Mouse (Mus musculus): ENCODE data around the gene Samd13. TPM values are rescaled to one million over a fixed set of nuclear protein-coding genes. Genes with fewer than 3 reads are reported as not detected.

Samd13 gene
- polyA plus RNA-seq, 1 experiment from 2014 or later: 1.3 TPM

GRCm38 (mm10) chr3:146618357-146618756, 67.0 kb downstream of the Samd13 start:
- Histone ChIP-seq H3K27me3 (ENCODE audit: control insufficient read depth, insufficient read depth, low read length) (no peaks in the 10 kb centered on the region), H3K4me1 (ENCODE audit: control insufficient read depth, insufficient read depth, low read length) (no peaks in the 10 kb centered on the region), H3K27ac (replicated peaks; ENCODE audit: low read depth, low read length) (no peak overlapping the region), H3K4me3 (ENCODE audit: low read depth, low read length) (no peak overlapping the region), H3K9ac (ENCODE audit: low read length) (no peak overlapping the region), H3K36me3 (ENCODE audit: control insufficient read depth, insufficient read depth, low read length) (no peaks in the 10 kb centered on the region), H3K4me2 (ENCODE audit: low read depth, severe bottlenecking) (no peak overlapping the region), H3K9me3 (ENCODE audit: control insufficient read depth, low read length) (no peaks in the 10 kb centered on the region)
- ATAC-seq (ENCODE audit: insufficient number of reproducible peaks, low FRiP score, low TSS enrichment, low read depth) (no peak), DNase-seq (ENCODE audit: low spot score) (no peak)
- WGBS: 80% methylated on average over 4 of the region's 4 CpGs

- no peak for DNase-seq (ENCODE audit: low spot score)
These were observed 67.4 kb downstream of the Samd13 start for GRCm38 (mm10) chr3:146617946-146618345.

GRCm38 (mm10) chr3:146616533-146617283, 68.7 kb downstream of the Samd13 start:
- Histone ChIP-seq H3K4me3 (ENCODE audit: low read depth, low read length) (no peak overlapping the region), H3K4me2 (ENCODE audit: low read depth, severe bottlenecking) (no peak overlapping the region), H3K27ac (replicated peaks; ENCODE audit: low read depth, low read length) (no peak overlapping the region), H3K9me3 (ENCODE audit: control insufficient read depth, low read length) (no peaks in the 10 kb centered on the region), H3K4me1 (ENCODE audit: control insufficient read depth, insufficient read depth, low read length) (no peaks in the 10 kb centered on the region), H3K36me3 (ENCODE audit: control insufficient read depth, insufficient read depth, low read length) (no peaks in the 10 kb centered on the region), H3K9ac (ENCODE audit: low read length) (no peak overlapping the region), H3K27me3 (ENCODE audit: control insufficient read depth, insufficient read depth, low read length) (no peaks in the 10 kb centered on the region)
- no peak for ATAC-seq (ENCODE audit: insufficient number of reproducible peaks, low FRiP score, low TSS enrichment, low read depth)
- WGBS: 82% methylated on average over 5 of the region's 5 CpGs
- no peak for DNase-seq (ENCODE audit: low spot score)

More at GRCm38 (mm10) chr3:146617946-146618345, 67.4 kb downstream of the Samd13 start:
- Histone ChIP-seq H3K9me3 (ENCODE audit: control insufficient read depth, low read length) (no peaks in the 10 kb centered on the region), H3K27ac (replicated peaks; ENCODE audit: low read depth, low read length) (no peak overlapping the region), H3K4me2 (ENCODE audit: low read depth, severe bottlenecking) (no peak overlapping the region), H3K27me3 (ENCODE audit: control insufficient read depth, insufficient read depth, low read length) (no peaks in the 10 kb centered on the region), H3K4me3 (ENCODE audit: low read depth, low read length) (no peak overlapping the region), H3K9ac (ENCODE audit: low read length) (no peak overlapping the region), H3K36me3 (ENCODE audit: control insufficient read depth, insufficient read depth, low read length) (no peaks in the 10 kb centered on the region), H3K4me1 (ENCODE audit: control insufficient read depth, insufficient read depth, low read length) (no peaks in the 10 kb centered on the region)
- ATAC-seq (ENCODE audit: insufficient number of reproducible peaks, low FRiP score, low TSS enrichment, low read depth): no peak

- Histone ChIP-seq H3K4me2 (ENCODE audit: low read depth, severe bottlenecking) (no peak within 1 kb of the TSS), H3K36me3 (ENCODE audit: control insufficient read depth, insufficient read depth, low read length) (no peaks in the 10 kb centered on the region), H3K27ac (replicated peaks; ENCODE audit: low read depth, low read length) (no peak within 1 kb of the TSS), H3K9ac (ENCODE audit: low read length) (no peak within 1 kb of the TSS), H3K9me3 (ENCODE audit: control insufficient read depth, low read length) (no peaks in the 10 kb centered on the region), H3K4me1 (ENCODE audit: control insufficient read depth, insufficient read depth, low read length) (no peaks in the 10 kb centered on the region), H3K27me3 (ENCODE audit: control insufficient read depth, insufficient read depth, low read length) (no peaks in the 10 kb centered on the region), H3K4me3 (ENCODE audit: low read depth, low read length) (no peak within 1 kb of the TSS)
- DNase-seq (ENCODE audit: low spot score) (no peak), ATAC-seq (ENCODE audit: insufficient number of reproducible peaks, low FRiP score, low TSS enrichment, low read depth) (no peak)
- WGBS: 94% methylated on average over 4 of the region's 4 CpGs
These were observed 69.9 kb downstream of the Samd13 start, which contains the start of gene Dnase2b for GRCm38 (mm10) chr3:146615496-146615895. Gene Dnase2b (minus strand): TSS chr3:146615596.

GRCm38 (mm10) chr3:146611821-146612220, 73.6 kb downstream of the Samd13 start:
- Histone ChIP-seq H3K27ac (replicated peaks; ENCODE audit: low read depth, low read length) (no peak overlapping the region), H3K4me3 (ENCODE audit: low read depth, low read length) (no peak overlapping the region), H3K4me1 (ENCODE audit: control insufficient read depth, insufficient read depth, low read length) (no peaks in the 10 kb centered on the region), H3K4me2 (ENCODE audit: low read depth, severe bottlenecking) (no peak overlapping the region), H3K36me3 (ENCODE audit: control insufficient read depth, insufficient read depth, low read length) (no peaks in the 10 kb centered on the region), H3K27me3 (ENCODE audit: control insufficient read depth, insufficient read depth, low read length) (no peaks in the 10 kb centered on the region), H3K9me3 (ENCODE audit: control insufficient read depth, low read length) (no peaks in the 10 kb centered on the region), H3K9ac (ENCODE audit: low read length) (no peak overlapping the region)
- no peak for DNase-seq (ENCODE audit: low spot score)
- ATAC-seq (ENCODE audit: insufficient number of reproducible peaks, low FRiP score, low TSS enrichment, low read depth): no peak
- 84% methylated on average over 4 of the region's 4 CpGs for WGBS

GRCm38 (mm10) chr3:146611261-146611660, 74.1 kb downstream of the Samd13 start:
- 86% methylated on average over 4 of the region's 4 CpGs for WGBS
- Histone ChIP-seq H3K4me2 (ENCODE audit: low read depth, severe bottlenecking) (no peak overlapping the region), H3K9ac (ENCODE audit: low read length) (no peak overlapping the region), H3K4me3 (ENCODE audit: low read depth, low read length) (no peak overlapping the region), H3K9me3 (ENCODE audit: control insufficient read depth, low read length) (no peaks in the 10 kb centered on the region), H3K27ac (replicated peaks; ENCODE audit: low read depth, low read length) (no peak overlapping the region), H3K4me1 (ENCODE audit: control insufficient read depth, insufficient read depth, low read length) (no peaks in the 10 kb centered on the region), H3K36me3 (ENCODE audit: control insufficient read depth, insufficient read depth, low read length) (no peaks in the 10 kb centered on the region), H3K27me3 (ENCODE audit: control insufficient read depth, insufficient read depth, low read length) (no peaks in the 10 kb centered on the region)
- ATAC-seq (ENCODE audit: insufficient number of reproducible peaks, low FRiP score, low TSS enrichment, low read depth) (no peak), DNase-seq (ENCODE audit: low spot score) (no peak)

- Histone ChIP-seq H3K9me3 (ENCODE audit: control insufficient read depth, low read length) (no peaks in the 10 kb centered on the region), H3K27ac (replicated peaks; ENCODE audit: low read depth, low read length) (no peak overlapping the region), H3K4me2 (ENCODE audit: low read depth, severe bottlenecking) (no peak overlapping the region), H3K4me3 (ENCODE audit: low read depth, low read length) (no peak overlapping the region), H3K36me3 (ENCODE audit: control insufficient read depth, insufficient read depth, low read length) (no peaks in the 10 kb centered on the region), H3K9ac (ENCODE audit: low read length) (no peak overlapping the region), H3K4me1 (ENCODE audit: control insufficient read depth, insufficient read depth, low read length) (no peaks in the 10 kb centered on the region), H3K27me3 (ENCODE audit: control insufficient read depth, insufficient read depth, low read length) (no peaks in the 10 kb centered on the region)
- DNase-seq (ENCODE audit: low spot score) (no peak), ATAC-seq (ENCODE audit: insufficient number of reproducible peaks, low FRiP score, low TSS enrichment, low read depth) (no peak)
- WGBS: 85% methylated on average over 10 of the region's 10 CpGs
These were observed 75.1 kb downstream of the Samd13 start for GRCm38 (mm10) chr3:146610322-146610721.

- WGBS: 38% methylated on average over 1 of the region's 1 CpGs
- H3K4me1 ChIP-seq (ENCODE audit: control insufficient read depth, insufficient read depth, low read length): no peaks in the 10 kb centered on the region
- H3K4me2 ChIP-seq (ENCODE audit: low read depth, severe bottlenecking): no peak overlapping the region
- H3K9ac ChIP-seq (ENCODE audit: low read length): no peak overlapping the region
- no peaks in the 10 kb centered on the region for H3K9me3 ChIP-seq (ENCODE audit: control insufficient read depth, low read length)
- H3K27me3 ChIP-seq (ENCODE audit: control insufficient read depth, insufficient read depth, low read length): no peaks in the 10 kb centered on the region
- H3K27ac ChIP-seq (replicated peaks; ENCODE audit: low read depth, low read length): no peak overlapping the region
- no peak overlapping the region for H3K4me3 ChIP-seq (ENCODE audit: low read depth, low read length)
- H3K36me3 ChIP-seq (ENCODE audit: control insufficient read depth, insufficient read depth, low read length): no peaks in the 10 kb centered on the region
- no peak for DNase-seq (ENCODE audit: low spot score)
- ATAC-seq (ENCODE audit: insufficient number of reproducible peaks, low FRiP score, low TSS enrichment, low read depth): no peak
These were observed 78.0 kb downstream of the Samd13 start for GRCm38 (mm10) chr3:146607368-146607767.

GRCm38 (mm10) chr3:146604647-146605046, 80.7 kb downstream of the Samd13 start:
- H3K4me3 ChIP-seq (ENCODE audit: low read depth, low read length): no peak overlapping the region
- no peak overlapping the region for H3K9ac ChIP-seq (ENCODE audit: low read length)
- H3K36me3 ChIP-seq (ENCODE audit: control insufficient read depth, insufficient read depth, low read length): no peaks in the 10 kb centered on the region
- 84% methylated on average over 9 of the region's 9 CpGs for WGBS
- ATAC-seq (ENCODE audit: insufficient number of reproducible peaks, low FRiP score, low TSS enrichment, low read depth): no peak
- no peak overlapping the region for H3K27ac ChIP-seq (replicated peaks; ENCODE audit: low read depth, low read length)
- no peak overlapping the region for H3K4me2 ChIP-seq (ENCODE audit: low read depth, severe bottlenecking)
- H3K27me3 ChIP-seq (ENCODE audit: control insufficient read depth, insufficient read depth, low read length): no peaks in the 10 kb centered on the region
- no peaks in the 10 kb centered on the region for H3K9me3 ChIP-seq (ENCODE audit: control insufficient read depth, low read length)
- no peak for DNase-seq (ENCODE audit: low spot score)
- no peaks in the 10 kb centered on the region for H3K4me1 ChIP-seq (ENCODE audit: control insufficient read depth, insufficient read depth, low read length)

All from limb, embryonic 11.5 days (tissue).